Mouse (Mus musculus): ENCODE data around the gene Kcnab1.

Gene Kcnab1

GRCm38 (mm10) chr3:65204356-65205075 is 95.3 kb downstream of the Kcnab1 start:
- DNase-seq: no peak

- no peak for DNase-seq
Observed at GRCm38 (mm10) chr3:65205539-65206020, 96.4 kb downstream of the Kcnab1 start.

- DNase-seq: no peak
Observed at GRCm38 (mm10) chr3:65213725-65214124, 104.5 kb downstream of the Kcnab1 start.

GRCm38 (mm10) chr3:65214635-65215034 is 105.5 kb downstream of the Kcnab1 start:
- no peak for DNase-seq

GRCm38 (mm10) chr3:65217673-65218579 is 108.7 kb downstream of the Kcnab1 start:
- DNase-seq: no peak

- no peak for DNase-seq
Observed at GRCm38 (mm10) chr3:65220287-65220686, 111.1 kb downstream of the Kcnab1 start.

GRCm38 (mm10) chr3:65223635-65224034 is 114.5 kb downstream of the Kcnab1 start:
- no peak for DNase-seq

GRCm38 (mm10) chr3:65230978-65231377 is 121.8 kb downstream of the Kcnab1 start:
- no peak for DNase-seq

GRCm38 (mm10) chr3:65231419-65232090 is 122.4 kb downstream of the Kcnab1 start:
- DNase-seq: no peak

- no peak for DNase-seq
Observed at GRCm38 (mm10) chr3:65249023-65249422, 139.8 kb downstream of the Kcnab1 start.

GRCm38 (mm10) chr3:65260521-65260920 is 151.3 kb downstream of the Kcnab1 start:
- no peak for DNase-seq

GRCm38 (mm10) chr3:65262506-65263422 is 153.6 kb downstream of the Kcnab1 start:
- DNase-seq: no peak

GRCm38 (mm10) chr3:65273317-65273716 is 164.1 kb downstream of the Kcnab1 start:
- DNase-seq: no peak

GRCm38 (mm10) chr3:65277777-65278176 is 168.6 kb downstream of the Kcnab1 start:
- DNase-seq: no peak

GRCm38 (mm10) chr3:65283366-65283765 is 174.2 kb downstream of the Kcnab1 start:
- no peak for DNase-seq

- no peak for DNase-seq
Observed at GRCm38 (mm10) chr3:65288994-65289393, 179.8 kb downstream of the Kcnab1 start.

GRCm38 (mm10) chr3:65296996-65297395 is 187.8 kb downstream of the Kcnab1 start:
- no peak for DNase-seq

GRCm38 (mm10) chr3:65299205-65299604 is 190.0 kb downstream of the Kcnab1 start:
- no peak for DNase-seq

GRCm38 (mm10) chr3:65301531-65301930 is 192.3 kb downstream of the Kcnab1 start:
- DNase-seq: no peak

GRCm38 (mm10) chr3:65302559-65302958 is 193.4 kb downstream of the Kcnab1 start:
- no peak for DNase-seq

- DNase-seq: no peak
Observed at GRCm38 (mm10) chr3:65315837-65316236, 206.7 kb downstream of the Kcnab1 start.

- DNase-seq: no peak
Observed at GRCm38 (mm10) chr3:65316738-65317137, 207.6 kb downstream of the Kcnab1 start.

All from thymus, adult 18-20 months (tissue).